ENCODE assay signal across 8 mouse cellular contexts in the genomic region with DNA sequence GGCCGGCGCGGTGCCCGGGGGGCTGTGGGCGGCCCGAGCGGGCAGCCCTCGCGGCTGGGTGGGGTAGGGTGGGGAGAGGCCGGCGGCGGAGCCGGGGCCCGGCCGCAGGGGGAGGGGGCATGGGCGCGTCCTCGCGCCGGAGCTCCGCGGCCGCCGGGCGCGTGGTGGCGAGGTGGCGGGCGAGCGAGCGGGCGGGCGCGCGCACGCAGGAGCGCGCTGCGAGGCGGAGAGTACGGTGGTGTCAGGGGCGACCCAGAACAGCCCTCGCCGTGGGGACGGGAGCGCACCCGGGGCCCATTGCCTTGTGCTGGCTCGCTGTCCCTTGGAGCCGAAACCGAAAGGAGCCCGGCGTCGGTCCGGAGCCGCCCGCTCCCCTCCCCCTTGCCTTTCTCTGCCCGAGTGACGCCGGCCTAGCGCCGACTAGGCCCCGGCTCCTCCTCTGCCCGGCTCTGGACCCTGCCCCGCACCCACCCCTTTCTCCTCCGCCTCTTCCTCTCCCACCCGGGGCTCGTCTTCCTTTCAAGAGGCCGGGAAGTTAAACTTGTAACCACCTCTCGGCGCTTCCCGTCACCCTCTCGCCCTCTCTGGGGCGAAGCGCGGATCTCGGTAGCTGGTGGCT. TPM values are rescaled to one million over a fixed set of nuclear protein-coding genes. Genes with fewer than 3 reads are reported as not detected.
DNase-seq lines count a peak whose midpoint lies in the region; ATAC-seq lines count a peak whose summit lies in the region.

No protein-coding gene starts in this region.

- no peaks in the 10 kb centered on the region for H3K27me3 ChIP-seq in embryonic facial prominence, embryonic 11.5 days (ENCODE audit: control insufficient read depth, insufficient read depth, low read length)
- no peaks in the 10 kb centered on the region for H3K27me3 ChIP-seq in limb, embryonic 13.5 days
- no peaks in the 10 kb centered on the region for H3K27me3 ChIP-seq in midbrain, embryonic 15.5 days (replicated peaks)

- H3K4me3 ChIP-seq in embryonic facial prominence, embryonic 11.5 days (ENCODE audit: low read depth, low read length), result peak overlapping the region; percentile 80
- peak overlapping the region; percentile 71 for H3K4me3 ChIP-seq in limb, embryonic 13.5 days
- peak overlapping the region; percentile 86 for H3K4me3 ChIP-seq in midbrain, embryonic 15.5 days

- H3K9me3 ChIP-seq in embryonic facial prominence, embryonic 11.5 days (replicated peaks; ENCODE audit: control insufficient read depth, low read length), result no peaks in the 10 kb centered on the region
- no peaks in the 10 kb centered on the region for H3K9me3 ChIP-seq in limb, embryonic 13.5 days
- no peaks in the 10 kb centered on the region for H3K9me3 ChIP-seq in midbrain, embryonic 15.5 days

- no peaks in the 10 kb centered on the region for H3K4me1 ChIP-seq in embryonic facial prominence, embryonic 11.5 days (ENCODE audit: control insufficient read depth, insufficient read depth, low read length)
- H3K4me1 ChIP-seq in limb, embryonic 13.5 days, result peaks cover 27% of the 10 kb centered on the region
- peaks cover 37% of the 10 kb centered on the region for H3K4me1 ChIP-seq in midbrain, embryonic 15.5 days

- peak; percentile 88 for DNase-seq in 3134 (ENCODE audit: extremely low read depth, insufficient read length, low spot score)
- DNase-seq in adrenal gland, postnatal 25 days, result peak; percentile 85
- peak; percentile 78 for DNase-seq in embryonic facial prominence, embryonic 11.5 days (ENCODE audit: low spot score)
- DNase-seq in heart, adult 11 months, result peak; percentile 99
- peak; percentile 90 for DNase-seq in kidney, adult 18-20 months
- peak; percentile 85 for DNase-seq in spleen, adult 18-20 months

- peak overlapping the region; percentile 99 for H3K27ac ChIP-seq in embryonic facial prominence, embryonic 11.5 days (replicated peaks; ENCODE audit: low read depth, low read length)
- H3K27ac ChIP-seq in limb, embryonic 13.5 days, result peak overlapping the region; percentile 100
- peak overlapping the region; percentile 100 for H3K27ac ChIP-seq in midbrain, embryonic 15.5 days

- under 1% methylated on average over 45 of the region's 76 CpGs for WGBS in embryonic facial prominence, embryonic 11.5 days
- WGBS in limb, embryonic 13.5 days, result 1% methylated on average over 58 of the region's 76 CpGs
- under 1% methylated on average over 65 of the region's 76 CpGs for WGBS in midbrain, embryonic 15.5 days

- H3K9ac ChIP-seq in embryonic facial prominence, embryonic 11.5 days (replicated peaks; ENCODE audit: low read length), result peak overlapping the region; percentile 93
- peak overlapping the region; percentile 89 for H3K9ac ChIP-seq in limb, embryonic 13.5 days
- peak overlapping the region; percentile 84 for H3K9ac ChIP-seq in midbrain, embryonic 15.5 days

- peak overlapping the region; percentile 46 for H3K4me2 ChIP-seq in embryonic facial prominence, embryonic 11.5 days (ENCODE audit: low read depth, low read length)
- peak overlapping the region; percentile 96 for H3K4me2 ChIP-seq in limb, embryonic 13.5 days (replicated peaks)
- H3K4me2 ChIP-seq in midbrain, embryonic 15.5 days, result peak overlapping the region; percentile 72

- peak; percentile 66 for ATAC-seq in embryonic facial prominence, embryonic 11.5 days (replicated peaks; ENCODE audit: insufficient number of reproducible peaks, low FRiP score, low TSS enrichment, low read depth)
- ATAC-seq in limb, embryonic 13.5 days (ENCODE audit: low FRiP score, low read depth), result peak; percentile 46
- ATAC-seq in midbrain, embryonic 15.5 days (replicated peaks), result peak; percentile 62

- no peaks in the 10 kb centered on the region for H3K36me3 ChIP-seq in embryonic facial prominence, embryonic 11.5 days (replicated peaks; ENCODE audit: control insufficient read depth, insufficient read depth, low read depth, low read length)
- H3K36me3 ChIP-seq in limb, embryonic 13.5 days, result peaks cover 10% of the 10 kb centered on the region; the same call in 1 of the 2 replicates
- H3K36me3 ChIP-seq in midbrain, embryonic 15.5 days (replicated peaks), result no peaks in the 10 kb centered on the region

RNA-seq across cellular contexts. Expression of a gene that starts 1.1 kb away (rescaled TPM):
- total RNA-seq in adrenal gland, postnatal 25 days (2021), result 377 and 397 TPM in 2 replicates
- 676 and 720 TPM in 2 replicates for polyA plus RNA-seq in embryonic facial prominence, embryonic 11.5 days (2014; fragmentation: Nextera tagmentation; extraction: Ambion mirVana)
- polyA plus RNA-seq in limb, embryonic 13.5 days (2015; fragmentation: Nextera tagmentation; extraction: Ambion mirVana), result 506 and 507 TPM in 2 replicates
- 329 and 339 TPM in 2 replicates for polyA plus RNA-seq in midbrain, embryonic 15.5 days (2015; fragmentation: Nextera tagmentation; extraction: Ambion mirVana)

RNA-seq across cellular contexts. Expression of a gene that starts 15.3 kb away (rescaled TPM):
- 32.9 and 35.5 TPM in 2 replicates for total RNA-seq in adrenal gland, postnatal 25 days (2021)
- polyA plus RNA-seq in embryonic facial prominence, embryonic 11.5 days (2014; fragmentation: Nextera tagmentation; extraction: Ambion mirVana), result 59.1 and 62.8 TPM in 2 replicates
- 66.8 and 67.7 TPM in 2 replicates for polyA plus RNA-seq in limb, embryonic 13.5 days (2015; fragmentation: Nextera tagmentation; extraction: Ambion mirVana)
- polyA plus RNA-seq in midbrain, embryonic 15.5 days (2015; fragmentation: Nextera tagmentation; extraction: Ambion mirVana), result 67.2 and 72.0 TPM in 2 replicates

RNA-seq across cellular contexts. Expression of a gene that starts 46.4 kb away (rescaled TPM):
- total RNA-seq in adrenal gland, postnatal 25 days (2021), result 8.8 and 16.0 TPM in 2 replicates
- polyA plus RNA-seq in embryonic facial prominence, embryonic 11.5 days (2014; fragmentation: Nextera tagmentation; extraction: Ambion mirVana), result 3.9 TPM in 2 replicates
- polyA plus RNA-seq in limb, embryonic 13.5 days (2015; fragmentation: Nextera tagmentation; extraction: Ambion mirVana), result 5.5 and 5.7 TPM in 2 replicates
- 7.9 and 8.5 TPM in 2 replicates for polyA plus RNA-seq in midbrain, embryonic 15.5 days (2015; fragmentation: Nextera tagmentation; extraction: Ambion mirVana)

Comparison
In these comparisons a context has a peak if more than half of its experiments do, and no peak if none do; other contexts are left out.
1. Peak in every context shown above with its lines: DNase-seq, ATAC-seq, H3K4me3 ChIP-seq and H3K27ac ChIP-seq.
2. H3K4me2 ChIP-seq: peak in every context shown above with its lines; median percentile 96 in limb, embryonic 13.5 days; 72 in midbrain, embryonic 15.5 days; 46 in embryonic facial prominence, embryonic 11.5 days.